Mouse (Mus musculus): ENCODE data around the gene H2afj.
A peak's percentile ranks its signal among the peaks of the same experiment; 100 is the strongest.
"Not testable (repeated sequence)": the region's sequence is repeated elsewhere in the genome, so short reads cannot be mapped to it uniquely, and the experiment has no call there.

H2afj gene

GRCm38 (mm10) chr6:136808014-136808417, at the start of gene H2afj:
TSS of gene H2afj (plus strand) at chr6:136808244.
- peak; percentile 96 for DNase-seq

GRCm38 (mm10) chr6:136763912-136764311, 44.1 kb upstream of the H2afj start:
- DNase-seq = no peak

- DNase-seq = no peak
Measured at GRCm38 (mm10) chr6:136769143-136769542, 38.9 kb upstream of the H2afj start.

- no peak for DNase-seq
Measured at GRCm38 (mm10) chr6:136769859-136770258, 38.2 kb upstream of the H2afj start.

- no peak for DNase-seq
Measured at GRCm38 (mm10) chr6:136776392-136776791, 31.7 kb upstream of the H2afj start.

- no peak for DNase-seq
Measured at GRCm38 (mm10) chr6:136781377-136781986, 26.6 kb upstream of the H2afj start, which contains the start of gene Gucy2c. TSS of gene Gucy2c (minus strand) at chr6:136781765.

- DNase-seq = no peak
Measured at GRCm38 (mm10) chr6:136782146-136782545, 25.9 kb upstream of the H2afj start.

- DNase-seq = no peak
Measured at GRCm38 (mm10) chr6:136782761-136783160, 25.3 kb upstream of the H2afj start.

- DNase-seq = no peak
Measured at GRCm38 (mm10) chr6:136789391-136789971, 18.6 kb upstream of the H2afj start.

GRCm38 (mm10) chr6:136792884-136793758, 14.9 kb upstream of the H2afj start:
- DNase-seq = peak; percentile 28

- DNase-seq = peak; percentile 47
Measured at GRCm38 (mm10) chr6:136793831-136794525, 14.1 kb upstream of the H2afj start.

GRCm38 (mm10) chr6:136795110-136795509, 12.9 kb upstream of the H2afj start:
- DNase-seq = no peak

GRCm38 (mm10) chr6:136795850-136796249, 12.2 kb upstream of the H2afj start:
- no peak for DNase-seq

- DNase-seq = not testable (repeated sequence)
Measured at GRCm38 (mm10) chr6:136797874-136798693, 10.0 kb upstream of the H2afj start.

GRCm38 (mm10) chr6:136800710-136801109, 7.3 kb upstream of the H2afj start:
- DNase-seq = no peak

GRCm38 (mm10) chr6:136801274-136801673, 6.8 kb upstream of the H2afj start:
- no peak for DNase-seq

- peak; percentile 40 for DNase-seq
Measured at GRCm38 (mm10) chr6:136803093-136803738, 4.8 kb upstream of the H2afj start.

- DNase-seq = peak; percentile 92
Measured at GRCm38 (mm10) chr6:136803739-136804633, 4.1 kb upstream of the H2afj start, which contains the start of gene Hist4h4. TSS of gene Hist4h4 (minus strand) at chr6:136804415.

GRCm38 (mm10) chr6:136804705-136805408, 3.2 kb upstream of the H2afj start:
- DNase-seq = peak; percentile 37

- DNase-seq = no peak
Measured at GRCm38 (mm10) chr6:136805409-136805775, 2.7 kb upstream of the H2afj start.
